In the genomic region with DNA sequence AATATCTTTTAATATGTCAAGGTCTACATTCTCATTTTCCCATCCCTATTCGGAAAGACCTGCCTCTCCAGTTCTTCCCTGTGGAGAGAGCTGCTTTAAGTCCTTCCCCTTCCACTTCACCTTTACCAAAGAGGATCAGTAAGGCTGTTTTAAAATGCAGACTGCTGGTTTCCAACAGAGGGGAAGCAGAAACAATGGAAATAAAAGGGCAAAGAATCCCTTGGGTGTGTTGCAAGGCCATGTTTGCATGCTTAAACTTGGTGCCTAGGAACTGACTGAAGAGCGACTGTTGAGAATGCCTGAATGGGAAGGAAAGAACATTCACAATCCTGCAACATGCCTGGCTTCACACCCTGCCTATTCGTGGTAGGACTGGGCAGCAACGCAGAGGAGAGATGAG, we compare ENCODE assay signal across 22 mouse cellular contexts.
DNase-seq lines count a peak whose midpoint lies in the region; ATAC-seq and TF ChIP-seq lines count a peak whose summit lies in the region.
"Had no signal": no experiment of that assay in that cellular context is flagged by ENCODE, and none has a peak within 500 bp of the region (broad histone marks: within the 10 kb centered on the region; RNA-seq: fewer than 3 reads in every experiment).

No protein-coding gene starts in this region.

- no peaks in the 10 kb centered on the region for H3K36me3 ChIP-seq in megakaryocyte, embryonic 14.5 days (replicated peaks; ENCODE audit: low read length)
- no peaks in the 10 kb centered on the region for H3K36me3 ChIP-seq in CH12.LX (replicated peaks in 1 of 2; ENCODE audit: control insufficient read depth in 1 of 2, insufficient read depth in 1 of 2, low read length in 1 of 2)
- H3K36me3 ChIP-seq: forebrain, embryonic 10.5 days; heart, embryonic 10.5 days; heart, embryonic 13.5 days; hindbrain, embryonic 15.5 days had no signal

- TF ChIP-seq CTCF in CH12.LX (conservative IDR thresholded peaks at IDR 0.05 in 1 of 2, IDR thresholded peaks at IDR 0.05 in 1 of 2; ENCODE audit: low read depth in 2 of 2, low read length in 2 of 2), result no peak

- intact Hi-C loops in left cerebral cortex, postnatal 36 days (cut with DNase I), result no loop called here

- TF ChIP-seq POLR2A in CH12.LX (IDR thresholded peaks at IDR 0.05; ENCODE audit: low read depth, low read length), result no peak

- no peak for ATAC-seq in megakaryocyte, adult 5-6 weeks (ENCODE audit: poor library complexity, severe bottlenecking)
- ATAC-seq: forebrain, embryonic 13.5 days; forebrain, embryonic 16.5 days had no signal

- peak overlapping the region; percentile 55; the same call in 1 of the 2 replicates for H3K4me2 ChIP-seq in CH12.LX (ENCODE audit: insufficient read depth, low read depth, poor library complexity, severe bottlenecking)
- H3K4me2 ChIP-seq: forebrain, embryonic 13.5 days; heart, embryonic 13.5 days; hindbrain, embryonic 15.5 days had no signal

- in situ Hi-C loops in CH12.LX (cut with MboI; ENCODE audit: low pct_ligation_motif_present, low pct_unique_long_range_greater_than_20kb, low sequenced_read_pairs), result no loop called here

- TF ChIP-seq RAD21 in CH12.LX (IDR thresholded peaks at IDR 0.05; ENCODE audit: low read depth, low read length), result no peak

- dilution Hi-C loops in CH12.LX (cut with MboI; ENCODE audit: extremely low pct_ligation_motif_present, extremely low pct_unique_long_range_greater_than_20kb, low sequenced_read_pairs), result no loop called here

- no peak overlapping the region for H3K9ac ChIP-seq in CH12.LX (ENCODE audit: insufficient read depth, low read depth)
- H3K9ac ChIP-seq: forebrain, embryonic 13.5 days; heart, embryonic 13.5 days; hindbrain, embryonic 15.5 days had no signal

- no peak for TF ChIP-seq EP300 in CH12.LX (IDR thresholded peaks at IDR 0.05; ENCODE audit: low read length)

- H3K4me3 ChIP-seq in megakaryocyte, embryonic 14.5 days (replicated peaks), result peak overlapping the region; percentile 56
- H3K4me3 ChIP-seq in CH12.LX (replicated peaks in 1 of 3; ENCODE audit: low read depth in 2 of 3, low read length in 2 of 3, poor library complexity in 1 of 3), result no peak overlapping the region
- H3K4me3 ChIP-seq: forebrain, embryonic 10.5 days; forebrain, embryonic 13.5 days; heart, adult 2 months; heart, embryonic 10.5 days; heart, embryonic 13.5 days; hindbrain, embryonic 15.5 days had no signal

- no peak overlapping the region for H3K27ac ChIP-seq in CH12.LX (ENCODE audit: insufficient read depth, low read depth)
- H3K27ac ChIP-seq: forebrain, embryonic 10.5 days; forebrain, embryonic 13.5 days; heart, adult 2 months; heart, embryonic 10.5 days; heart, embryonic 13.5 days; hindbrain, embryonic 15.5 days had no signal

- H3K9me3 ChIP-seq in megakaryocyte, embryonic 14.5 days, result peaks cover 12% of the 10 kb centered on the region
- H3K9me3 ChIP-seq in CH12.LX (replicated peaks; ENCODE audit: low read length), result no peaks in the 10 kb centered on the region
- H3K9me3 ChIP-seq: forebrain, embryonic 10.5 days; forebrain, embryonic 13.5 days; heart, embryonic 10.5 days; heart, embryonic 13.5 days; hindbrain, embryonic 15.5 days had no signal

- DNase-seq in CH12.LX (ENCODE audit: extremely low read depth), result no peak
- DNase-seq in R1 (ENCODE audit: low read depth, low spot score), result peak; percentile 73
- no peak for DNase-seq in left cerebral cortex, postnatal 36 days (ENCODE audit: low spot score in 2 of 2)
- no peak for DNase-seq in cerebellum, postnatal 25 days
- DNase-seq: adrenal gland, adult 2 months; adrenal gland, postnatal 14 days; cerebellum, adult 11-12 months; cerebellum, adult 8-10 months; cerebellum, postnatal 10 days; gastrocnemius, postnatal 10 days; gastrocnemius, postnatal 36 days; heart, adult 2 months; heart, postnatal 14 days; heart, postnatal 4 days had no signal

- no peaks in the 10 kb centered on the region for H3K27me3 ChIP-seq in megakaryocyte, embryonic 14.5 days (replicated peaks)
- H3K27me3 ChIP-seq in CH12.LX (replicated peaks), result no peaks in the 10 kb centered on the region
- H3K27me3 ChIP-seq: forebrain, embryonic 13.5 days; heart, embryonic 13.5 days; hindbrain, embryonic 15.5 days had no signal

- no peaks in the 10 kb centered on the region for H3K4me1 ChIP-seq in megakaryocyte, embryonic 14.5 days
- H3K4me1 ChIP-seq in CH12.LX (ENCODE audit: control insufficient read depth in 1 of 2, insufficient read depth in 2 of 2), result peaks cover 0 to 7% of the 10 kb centered on the region in 2 experiments; a peak in 3 of 4 replicates
- H3K4me1 ChIP-seq: forebrain, embryonic 13.5 days; heart, embryonic 10.5 days; heart, embryonic 13.5 days; hindbrain, embryonic 15.5 days had no signal

- H3K79me2 ChIP-seq in CH12.LX (replicated peaks; ENCODE audit: control insufficient read depth, extremely low read depth, insufficient read depth, poor library complexity, severe bottlenecking), result no peaks in the 10 kb centered on the region

TF ChIP-seq in CH12.LX, 34 proteins besides CTCF, POLR2A, EP300 and RAD21:
- TF ChIP-seq BHLHE40 (IDR thresholded peaks at IDR 0.05; ENCODE audit: low read depth, low read length), result no peak
- TF ChIP-seq ELF1 (IDR thresholded peaks at IDR 0.05; ENCODE audit: low read depth, low read length), result no peak
- no peak for TF ChIP-seq UBTF (IDR thresholded peaks at IDR 0.05; ENCODE audit: low read depth, low read length)
- TF ChIP-seq NRF1 (IDR thresholded peaks at IDR 0.05; ENCODE audit: low read depth, low read length), result no peak
- no peak for TF ChIP-seq CHD2 (IDR thresholded peaks at IDR 0.05; ENCODE audit: low read length)
- TF ChIP-seq JUN (IDR thresholded peaks at IDR 0.05; ENCODE audit: insufficient read depth, low read depth, low read length), result no peak
- TF ChIP-seq MAFK (IDR thresholded peaks at IDR 0.05; ENCODE audit: insufficient replicate concordance, low read length), result no peak
